Mouse (Mus musculus) olfactory bulb, adult 2 months (tissue): Measurements from ENCODE around the gene Ramac. TPM values are rescaled to one million over a fixed set of nuclear protein-coding genes. Genes with fewer than 3 reads are reported as not detected.
A peak's percentile ranks its signal among the peaks of the same experiment; 100 is the strongest.

Experiments
- H3K27ac ChIP-seq: fragments of 200-500 bp; 2 replicates; pipeline ENCODE4 v1.5.1; 2012; ENCODE audit warnings: low read depth, low read length; ENCODE audit not compliant: insufficient read depth
- H3K4me1 ChIP-seq: fragments of 200-500 bp; 2 replicates; pipeline ENCODE4 v1.6.1; 2012; ENCODE audit warnings: low read length; ENCODE audit not compliant: control insufficient read depth, insufficient read depth
- H3K4me3 ChIP-seq: fragments of 200-500 bp; 2 replicates; pipeline ENCODE4 v1.5.1; 2012; ENCODE audit warnings: mild to moderate bottlenecking, low read depth, low read length, moderate library complexity; ENCODE audit not compliant: insufficient read depth
- CTCF ChIP-seq: fragments of 200-500 bp; IDR thresholded peaks from 2 replicates; pipeline ENCODE4 v1.5.1; 2012; ENCODE audit warnings: low read depth, mild to moderate bottlenecking, low read length, moderate library complexity; ENCODE audit not compliant: insufficient read depth
- POLR2A ChIP-seq: fragments of 200-500 bp; IDR thresholded peaks from 2 replicates; pipeline ENCODE4 v1.6.1; 2012; ENCODE audit warnings: mild to moderate bottlenecking, low read depth, low read length, moderate library complexity; ENCODE audit not compliant: insufficient read depth
- WGBS: fragments of 180-500 bp; shearing (Covaris S2); methylation state at CpG from one replicate; pipeline ENCODE4 v1.1.7; 2018; 5-methylcytosine and 5-hydroxymethylcytosine counted together
- polyA plus RNA-seq: library from polyadenylated mRNA; stranded (reverse); fragments of >200 nt; gene quantifications from 2 replicates; pipeline ENCODE4 v1.2.4, GENCODE M21; 2012; ENCODE audit warnings: low replicate concordance; ENCODE audit not compliant: missing spikeins, insufficient read depth, insufficient read length

The Ramac gene
- polyA plus RNA-seq, 1 experiment: not detected

GRCm38 (mm10) chr7:81772786-81773539 lies 10.2 kb downstream of the Ramac start:
- WGBS: 77% methylated on average over 10 of the region's 10 CpGs

DNA sequence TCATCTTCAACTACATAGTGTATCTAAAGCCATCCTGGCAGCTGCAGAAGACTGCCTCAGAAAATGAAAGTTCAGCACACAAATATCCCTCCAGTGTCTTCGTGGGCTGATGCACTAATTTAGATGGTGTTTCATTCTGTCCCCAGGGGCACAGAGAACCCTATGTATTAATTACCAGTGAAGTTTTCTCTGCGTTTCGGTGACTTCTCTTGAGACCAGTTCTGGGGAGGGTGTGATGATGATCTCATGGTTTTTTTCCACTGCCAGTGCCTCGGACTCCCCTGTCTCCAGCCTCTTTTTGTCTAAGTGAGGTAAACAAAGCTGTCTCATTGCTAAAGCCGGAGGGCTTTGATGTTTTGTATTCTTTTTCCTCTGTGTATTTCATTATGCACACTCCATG lies 12.6 kb downstream of the Ramac start:
- Histone ChIP-seq H3K4me3 (no peak overlapping the region), H3K4me1 (peaks cover 3% of the 10 kb centered on the region; the same call in 1 of the 2 replicates), H3K27ac (no peak overlapping the region)
- 29% methylated on average over 5 of the region's 5 CpGs for WGBS
- TF ChIP-seq POLR2A (no peak), CTCF (no peak)

More at GRCm38 (mm10) chr7:81772786-81773539, 10.2 kb downstream of the Ramac start:
- TF ChIP-seq POLR2A (no peak), CTCF (no peak)
- H3K27ac ChIP-seq: no peak overlapping the region
- H3K4me3 ChIP-seq: no peak overlapping the region
- peaks cover 3% of the 10 kb centered on the region; the same call in 1 of the 2 replicates for H3K4me1 ChIP-seq

GRCm38 (mm10) chr7:81777667-81778218 lies 15.0 kb downstream of the Ramac start:
- Histone ChIP-seq H3K4me3 (no peak overlapping the region), H3K4me1 (peaks cover 7% of the 10 kb centered on the region; the same call in 1 of the 2 replicates), H3K27ac (no peak overlapping the region)
- 58% methylated on average over 10 of the region's 10 CpGs for WGBS
- no peak for TF ChIP-seq POLR2A
- TF ChIP-seq CTCF: no peak

DNA sequence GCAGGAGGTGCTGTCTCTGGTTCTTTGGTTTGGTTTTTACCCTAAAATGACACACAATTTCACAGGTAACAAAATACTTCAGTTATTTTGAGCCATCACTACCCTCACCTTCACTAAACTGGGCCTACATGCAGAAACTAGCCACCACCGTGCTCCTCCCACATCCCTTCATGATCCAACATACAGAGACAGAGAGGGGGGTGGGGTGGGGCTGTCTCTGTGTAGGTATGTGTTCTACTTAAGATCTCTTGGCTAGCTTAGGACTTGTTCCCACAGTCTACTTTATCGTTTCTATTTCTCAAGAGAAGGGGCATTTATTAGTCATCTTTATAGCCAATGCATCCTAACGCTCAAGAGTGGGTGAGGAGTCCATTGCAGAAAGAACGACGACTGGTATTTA lies 25.8 kb downstream of the Ramac start:
- WGBS: 2% methylated on average over 5 of the region's 5 CpGs
- Histone ChIP-seq H3K4me1 (no peaks in the 10 kb centered on the region), H3K4me3 (no peak overlapping the region), H3K27ac (peak overlapping the region; percentile 91)
- TF ChIP-seq POLR2A (no peak), CTCF (no peak)

- peak within 1 kb of the TSS; percentile 91 for H3K27ac ChIP-seq
- under 1% methylated on average over 38 of the region's 38 CpGs for WGBS
- TF ChIP-seq CTCF: peak; percentile 46
- TF ChIP-seq POLR2A: peak; percentile 92
- no peaks in the 10 kb centered on the region for H3K4me1 ChIP-seq
- peak within 1 kb of the TSS; percentile 79 for H3K4me3 ChIP-seq
These were observed 26.5 kb downstream of the Ramac start, which contains the start of gene 3110040N11Rik for GRCm38 (mm10) chr7:81789095-81789757. TSS of gene 3110040N11Rik (minus strand) at chr7:81789478.

- TF ChIP-seq POLR2A: no peak
- 33% methylated on average over 5 of the region's 5 CpGs for WGBS
These were observed 43.3 kb downstream of the Ramac start for GRCm38 (mm10) chr7:81806067-81806466.

More at GRCm38 (mm10) chr7:81806067-81806466, 43.3 kb downstream of the Ramac start:
- Histone ChIP-seq H3K4me3 (no peak overlapping the region), H3K4me1 (peaks cover 4% of the 10 kb centered on the region), H3K27ac (no peak overlapping the region)

Other genes with a start within 250 kb of the Ramac start
- not detected in 2 replicates for gene Fsd2, start 196.0 kb upstream of the Ramac start, polyA plus RNA-seq
- gene Whamm, start 191.7 kb upstream of the Ramac start, polyA plus RNA-seq: not detected in 2 replicates
- not detected in 2 replicates for gene Homer2, start 55.4 kb upstream of the Ramac start, polyA plus RNA-seq
- gene 3110040N11Rik, start 26.6 kb downstream of the Ramac start, polyA plus RNA-seq: not detected in 2 replicates
- 204 and 340 TPM in 2 replicates for gene Btbd1, start 66.5 kb downstream of the Ramac start, polyA plus RNA-seq
- gene Gm10160, start 92.9 kb downstream of the Ramac start, polyA plus RNA-seq: not detected in 2 replicates
- gene Tm6sf1, start 96.1 kb downstream of the Ramac start, polyA plus RNA-seq: not detected in 2 replicates
- not detected in 2 replicates for gene Hdgfl3, start 171.5 kb downstream of the Ramac start, polyA plus RNA-seq
- gene Bnc1, start 229.4 kb downstream of the Ramac start, polyA plus RNA-seq: not detected in 2 replicates